Mouse (Mus musculus): ENCODE measurements around the gene Sh3rf1. TPM values are rescaled to one million over a fixed set of nuclear protein-coding genes. Genes with fewer than 3 reads are reported as not detected.

The Sh3rf1 gene
- polyA plus RNA-seq, 1 experiment from 2014 or later = 9.1 TPM

DNA sequence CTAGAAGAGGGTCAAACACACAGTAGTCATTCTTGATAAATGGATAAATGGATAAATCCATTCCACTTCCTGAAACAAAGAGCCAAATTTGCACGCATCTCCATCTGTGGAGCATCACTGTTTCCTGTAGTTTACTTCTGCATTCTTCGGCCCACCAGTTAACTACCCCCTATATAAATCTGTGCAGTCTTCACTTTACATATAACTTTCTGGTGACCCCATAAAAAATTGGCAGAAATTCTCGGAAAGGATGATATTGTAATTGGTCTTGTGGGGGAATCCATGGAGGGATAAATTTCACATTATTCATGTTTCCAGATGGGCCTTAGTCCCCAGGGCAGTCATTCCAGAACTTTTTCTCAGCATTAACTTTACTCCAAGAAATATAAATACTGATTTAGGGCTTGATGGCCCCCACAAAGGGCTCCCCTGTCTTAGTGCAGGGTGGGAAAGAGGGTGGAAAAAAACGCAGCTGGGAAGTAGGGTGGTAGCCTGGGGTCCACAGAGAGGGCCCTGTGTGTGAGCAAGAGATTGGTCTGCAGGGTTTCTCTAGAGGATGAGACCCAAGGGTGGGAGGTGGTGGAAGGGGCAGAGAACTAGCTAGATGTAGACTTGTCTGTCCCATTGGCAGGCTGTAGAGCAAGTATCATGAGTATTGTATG, 205.3 kb downstream of the Sh3rf1 start:
- Histone ChIP-seq H3K36me3 (no peaks in the 10 kb centered on the region), H3K4me1 (replicated peaks) (no peaks in the 10 kb centered on the region), H3K4me3 (replicated peaks) (no peak overlapping the region), H3K27ac (no peak overlapping the region), H3K27me3 (no peaks in the 10 kb centered on the region), H3K9ac (replicated peaks) (no peak overlapping the region), H3K9me3 (no peaks in the 10 kb centered on the region), H3K4me2 (no peak overlapping the region)
- WGBS = 69% methylated on average over 4 of the region's 4 CpGs
- ATAC-seq (ENCODE audit: insufficient number of reproducible peaks, insufficient read depth, low FRiP score, low TSS enrichment, low read depth) = no peak

DNA sequence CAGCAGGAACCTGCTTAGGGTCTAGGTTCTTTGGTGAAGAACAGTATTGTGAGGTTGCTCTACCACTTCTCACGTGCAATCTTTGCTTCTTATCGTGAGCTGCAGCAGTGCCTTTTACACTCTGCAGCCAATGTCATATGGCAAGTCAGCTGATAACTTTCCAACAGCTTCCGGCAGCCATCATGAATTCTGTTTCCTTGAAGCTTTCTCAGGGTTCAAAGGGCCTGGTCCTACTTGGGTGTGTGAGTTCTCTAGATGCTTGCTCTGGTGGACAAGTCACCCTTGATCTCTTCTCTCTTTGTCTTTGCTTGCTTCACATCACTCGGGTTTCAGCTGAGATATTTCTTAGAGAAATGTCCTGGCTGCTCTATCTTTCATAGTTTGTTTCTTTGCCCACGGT, 211.8 kb downstream of the Sh3rf1 start:
- H3K9ac ChIP-seq (replicated peaks) = no peak overlapping the region
- H3K4me1 ChIP-seq (replicated peaks) = no peaks in the 10 kb centered on the region
- no peaks in the 10 kb centered on the region for H3K36me3 ChIP-seq
- H3K27me3 ChIP-seq = no peaks in the 10 kb centered on the region
- 82% methylated on average over 5 of the region's 5 CpGs for WGBS
- H3K27ac ChIP-seq = no peak overlapping the region
- no peak for ATAC-seq (ENCODE audit: insufficient number of reproducible peaks, insufficient read depth, low FRiP score, low TSS enrichment, low read depth)
- peaks cover 2% of the 10 kb centered on the region; the same call in 1 of the 2 replicates for H3K9me3 ChIP-seq
- H3K4me2 ChIP-seq = no peak overlapping the region
- H3K4me3 ChIP-seq (replicated peaks) = no peak overlapping the region

DNA sequence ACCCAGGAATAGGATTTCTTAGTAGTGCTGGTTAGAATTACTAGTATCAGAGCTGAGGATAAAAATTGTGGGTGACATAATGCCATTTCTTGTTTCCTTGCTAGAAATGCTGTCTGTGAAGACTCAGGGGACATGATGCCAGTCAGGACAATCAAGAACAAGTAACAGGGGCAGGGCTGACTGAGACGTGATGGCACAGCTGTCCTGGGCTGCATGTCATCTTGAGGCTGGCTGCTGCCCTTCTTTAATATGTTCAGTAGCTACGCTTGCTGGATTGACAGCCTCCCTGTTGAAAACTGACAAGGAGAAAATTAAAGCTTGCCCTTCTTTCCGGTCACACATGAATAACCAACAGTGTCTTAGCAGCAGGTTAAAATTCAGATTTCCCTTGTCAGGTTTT, 212.5 kb downstream of the Sh3rf1 start:
- Histone ChIP-seq H3K27ac (no peak overlapping the region), H3K36me3 (no peaks in the 10 kb centered on the region), H3K4me2 (no peak overlapping the region), H3K9me3 (peaks cover 6% of the 10 kb centered on the region; the same call in 1 of the 2 replicates), H3K4me1 (replicated peaks) (no peaks in the 10 kb centered on the region), H3K27me3 (no peaks in the 10 kb centered on the region), H3K4me3 (replicated peaks) (no peak overlapping the region), H3K9ac (replicated peaks) (no peak overlapping the region)
- ATAC-seq (ENCODE audit: insufficient number of reproducible peaks, insufficient read depth, low FRiP score, low TSS enrichment, low read depth) = no peak
- 83% methylated on average over 3 of the region's 3 CpGs for WGBS

DNA sequence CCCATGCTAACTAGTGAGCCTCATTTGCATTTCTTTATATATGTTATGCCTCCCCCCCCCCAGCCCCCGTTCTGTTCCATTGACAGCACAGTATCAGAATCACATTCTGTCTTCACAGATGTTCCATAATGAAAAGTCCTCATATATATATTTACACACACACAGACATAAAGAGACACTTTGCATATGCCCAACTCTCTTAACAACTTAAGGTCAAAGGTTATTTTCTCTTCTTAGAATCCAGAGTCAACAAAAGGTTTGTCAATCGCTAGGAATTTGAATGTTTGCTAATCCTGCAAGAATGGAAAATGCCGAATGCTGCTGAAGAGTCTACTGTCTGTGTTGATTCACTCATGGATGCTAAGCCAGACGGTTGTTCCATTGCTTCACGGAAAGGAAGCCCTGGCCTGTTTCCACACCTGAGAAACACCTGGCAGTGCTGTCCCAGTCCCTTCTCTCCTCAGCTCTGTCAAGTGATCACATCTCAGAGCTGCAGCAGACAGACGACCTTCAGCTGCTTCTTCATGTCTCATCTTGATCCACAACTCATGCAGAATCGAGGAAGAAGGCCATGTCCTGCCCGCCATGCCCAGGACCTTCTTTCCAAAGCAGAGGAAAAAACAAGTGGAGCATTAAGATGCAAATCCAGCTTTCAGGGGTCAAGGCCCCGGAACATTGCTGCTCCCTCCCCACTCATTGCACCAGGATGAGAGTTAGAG, 213.1 kb downstream of the Sh3rf1 start:
- ATAC-seq (ENCODE audit: insufficient number of reproducible peaks, insufficient read depth, low FRiP score, low TSS enrichment, low read depth) = no peak
- H3K27me3 ChIP-seq = no peaks in the 10 kb centered on the region
- WGBS = 59% methylated on average over 9 of the region's 9 CpGs
- no peaks in the 10 kb centered on the region for H3K36me3 ChIP-seq
- H3K9me3 ChIP-seq = peaks cover 7% of the 10 kb centered on the region; the same call in 1 of the 2 replicates
- no peak overlapping the region for H3K9ac ChIP-seq (replicated peaks)
- H3K4me3 ChIP-seq (replicated peaks) = no peak overlapping the region
- no peaks in the 10 kb centered on the region for H3K4me1 ChIP-seq (replicated peaks)
- H3K4me2 ChIP-seq = no peak overlapping the region
- no peak overlapping the region for H3K27ac ChIP-seq

DNA sequence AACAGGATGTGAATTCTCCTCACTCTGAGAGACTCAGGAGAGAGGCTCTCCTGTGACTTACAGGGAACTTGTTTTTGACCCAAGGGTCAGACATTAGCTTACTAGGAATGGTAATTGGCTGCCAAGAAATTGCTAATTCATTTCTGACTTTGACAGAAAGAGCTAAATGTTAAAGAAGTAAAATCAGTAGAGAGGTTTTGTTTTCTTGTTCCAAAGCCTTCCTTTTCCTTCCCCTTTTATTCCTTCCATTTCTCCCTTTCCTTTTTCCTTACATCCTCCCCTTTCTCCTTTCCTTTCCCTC, 213.6 kb downstream of the Sh3rf1 start:
- peaks cover 7% of the 10 kb centered on the region; the same call in 1 of the 2 replicates for H3K9me3 ChIP-seq
- H3K4me3 ChIP-seq (replicated peaks) = no peak overlapping the region
- H3K27me3 ChIP-seq = no peaks in the 10 kb centered on the region
- no peak overlapping the region for H3K4me2 ChIP-seq
- no peak for ATAC-seq (ENCODE audit: insufficient number of reproducible peaks, insufficient read depth, low FRiP score, low TSS enrichment, low read depth)
- H3K9ac ChIP-seq (replicated peaks) = no peak overlapping the region
- no peak overlapping the region for H3K27ac ChIP-seq
- no peaks in the 10 kb centered on the region for H3K36me3 ChIP-seq
- H3K4me1 ChIP-seq (replicated peaks) = no peaks in the 10 kb centered on the region

DNA sequence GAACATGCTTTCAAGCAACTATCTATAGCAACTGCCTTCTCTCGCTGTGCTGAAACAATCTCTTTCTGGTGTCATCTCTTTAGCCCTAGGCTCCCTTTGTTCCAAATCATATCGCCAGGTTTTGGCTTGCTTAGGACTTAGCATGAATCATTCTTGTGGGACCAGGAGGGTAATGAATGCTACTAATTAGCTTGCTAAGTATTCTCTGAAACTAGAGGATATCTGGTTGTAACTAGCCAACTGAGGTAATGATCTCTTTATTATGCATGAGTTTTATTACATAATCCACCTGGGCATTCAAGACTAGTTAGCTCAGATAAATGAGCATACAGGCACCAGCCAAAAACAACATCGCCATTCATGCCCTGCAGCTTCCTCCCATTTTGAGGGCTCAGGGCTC, 219.3 kb downstream of the Sh3rf1 start:
- Histone ChIP-seq H3K4me3 (replicated peaks) (no peak overlapping the region), H3K36me3 (no peaks in the 10 kb centered on the region), H3K4me2 (no peak overlapping the region), H3K9ac (replicated peaks) (no peak overlapping the region), H3K27ac (no peak overlapping the region), H3K4me1 (replicated peaks) (peaks cover 5% of the 10 kb centered on the region), H3K9me3 (peaks cover 7% of the 10 kb centered on the region; the same call in 1 of the 2 replicates), H3K27me3 (no peaks in the 10 kb centered on the region)
- no peak for ATAC-seq (ENCODE audit: insufficient number of reproducible peaks, insufficient read depth, low FRiP score, low TSS enrichment, low read depth)
- 94% methylated on average over 3 of the region's 3 CpGs for WGBS

DNA sequence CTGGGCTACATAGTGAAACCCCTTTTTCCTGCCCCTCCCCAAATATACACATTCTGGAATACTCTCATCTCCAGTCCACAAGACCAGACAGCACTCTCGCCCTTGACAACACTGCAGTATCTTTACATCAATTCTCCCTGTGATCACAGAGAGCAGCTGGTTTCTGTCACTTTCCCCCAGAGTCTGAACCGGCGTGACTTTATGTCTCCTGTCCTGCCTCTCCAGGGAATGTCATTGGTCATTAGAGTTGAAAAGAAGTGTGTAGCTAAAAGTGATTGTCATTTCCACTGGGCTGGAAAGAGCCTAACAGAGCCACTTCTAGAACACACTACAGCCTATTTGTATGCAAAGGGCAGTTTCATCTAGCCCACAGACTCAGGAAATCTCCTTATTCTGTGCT, 220.7 kb downstream of the Sh3rf1 start:
- Histone ChIP-seq H3K27ac (no peak overlapping the region), H3K4me3 (replicated peaks) (no peak overlapping the region), H3K4me1 (replicated peaks) (peaks cover 5% of the 10 kb centered on the region), H3K9me3 (peaks cover 7% of the 10 kb centered on the region; the same call in 1 of the 2 replicates), H3K4me2 (no peak overlapping the region), H3K27me3 (no peaks in the 10 kb centered on the region), H3K36me3 (no peaks in the 10 kb centered on the region), H3K9ac (replicated peaks) (no peak overlapping the region)
- WGBS = 53% methylated on average over 3 of the region's 3 CpGs
- no peak for ATAC-seq (ENCODE audit: insufficient number of reproducible peaks, insufficient read depth, low FRiP score, low TSS enrichment, low read depth)

Other genes with a start within 250 kb of the Sh3rf1 start
- 12.2 and 12.4 TPM in 2 replicates for gene Clcn3, start 240.6 kb upstream of the Sh3rf1 start, polyA plus RNA-seq (2016; fragmentation: Nextera tagmentation; extraction: Ambion mirVana)
- 20.1 and 20.4 TPM in 2 replicates for gene Nek1, start 230.7 kb upstream of the Sh3rf1 start, polyA plus RNA-seq (2016; fragmentation: Nextera tagmentation; extraction: Ambion mirVana)

Data from limb, embryonic 12.5 days (tissue).